Mouse (Mus musculus) right cerebral cortex, postnatal 25 days (tissue): ENCODE data around the gene Cluap1.
"Not testable (repeated sequence)": the region's sequence is repeated elsewhere in the genome, so short reads cannot be mapped to it uniquely, and the experiment has no call there.

ENCODE experiments used
- DNase-seq: peaks from one replicate; pipeline ENCODE4 v3.0.0; 2022

Cluap1 gene

GRCm38 (mm10) chr16:3951141-3951540 is 42.5 kb downstream of the Cluap1 start:
- DNase-seq: no peak

GRCm38 (mm10) chr16:3956369-3956768 is 47.8 kb downstream of the Cluap1 start:
- no peak for DNase-seq

- DNase-seq: no peak
Observed at GRCm38 (mm10) chr16:3959261-3959660, 50.7 kb downstream of the Cluap1 start.

- no peak for DNase-seq
Observed at GRCm38 (mm10) chr16:3964990-3965389, 56.4 kb downstream of the Cluap1 start.

GRCm38 (mm10) chr16:3965534-3965933 is 56.9 kb downstream of the Cluap1 start:
- no peak for DNase-seq

- not testable (repeated sequence) for DNase-seq
Observed at GRCm38 (mm10) chr16:3974456-3974855, 65.9 kb downstream of the Cluap1 start.

GRCm38 (mm10) chr16:3975658-3976057 is 67.1 kb downstream of the Cluap1 start:
- DNase-seq: no peak

- no peak for DNase-seq
Observed at GRCm38 (mm10) chr16:3976251-3976671, 67.7 kb downstream of the Cluap1 start, which contains the start of gene Nlrc3. Gene Nlrc3, minus strand, starts transcription at chr16:3976632.

- DNase-seq: no peak
Observed at GRCm38 (mm10) chr16:3976712-3977111, 68.1 kb downstream of the Cluap1 start.

- DNase-seq: no peak
Observed at GRCm38 (mm10) chr16:3982173-3982572, 73.6 kb downstream of the Cluap1 start.

GRCm38 (mm10) chr16:3983146-3983700 is 74.6 kb downstream of the Cluap1 start:
- DNase-seq: no peak

GRCm38 (mm10) chr16:3988410-3988809 is 79.8 kb downstream of the Cluap1 start:
- DNase-seq: no peak
